Mouse (Mus musculus) bone marrow, adult 2 months (tissue): ENCODE measurements around the gene Cldn6. TPM values are rescaled to one million over a fixed set of nuclear protein-coding genes. Genes with fewer than 3 reads are reported as not detected.

ENCODE experiments used
- H3K27ac ChIP-seq: fragments of 200-500 bp; 2 replicates; pipeline ENCODE4 v1.5.1; 2012; ENCODE audit warnings: low read depth, mild to moderate bottlenecking, control low read depth, inconsistent platforms, low read length; ENCODE audit not compliant: control insufficient read depth, poor library complexity, insufficient read depth
- H3K4me1 ChIP-seq: fragments of 200-500 bp; 2 replicates; pipeline ENCODE4 v1.6.1; 2011; ENCODE audit warnings: low read length; ENCODE audit not compliant: control insufficient read depth, insufficient read depth
- H3K4me3 ChIP-seq: fragments of 200-500 bp; replicated peaks from 2 replicates; pipeline ENCODE3; 2011; ENCODE audit warnings: mild to moderate bottlenecking, low read depth, low read length, control low read depth; ENCODE audit not compliant: control insufficient read depth
- CTCF ChIP-seq: fragments of 200-500 bp; IDR thresholded peaks from 2 replicates; pipeline ENCODE4 v1.5.1; 2011; ENCODE audit warnings: low read length, control low read depth; ENCODE audit not compliant: control insufficient read depth, insufficient read depth
- POLR2A ChIP-seq: fragments of 200-500 bp; IDR thresholded peaks from 2 replicates; pipeline ENCODE4 v1.6.1; 2011; ENCODE audit warnings: low read depth, mild to moderate bottlenecking, control low read depth, low read length, borderline replicate concordance; ENCODE audit not compliant: control insufficient read depth
- WGBS: fragments of 180-500 bp; shearing (Covaris S2); methylation state at CpG from one replicate; pipeline ENCODE4 v1.1.7; 2018; 5-methylcytosine and 5-hydroxymethylcytosine counted together
- polyA plus RNA-seq: library from polyadenylated mRNA; stranded (reverse); fragments of >200 nt; gene quantifications from 2 replicates; pipeline ENCODE4 v1.2.4, GENCODE M21; 2011; ENCODE audit warnings: low replicate concordance; ENCODE audit not compliant: missing spikeins, insufficient read depth, insufficient read length

The Cldn6 gene
- polyA plus RNA-seq, 1 experiment: 4.2 TPM

DNA sequence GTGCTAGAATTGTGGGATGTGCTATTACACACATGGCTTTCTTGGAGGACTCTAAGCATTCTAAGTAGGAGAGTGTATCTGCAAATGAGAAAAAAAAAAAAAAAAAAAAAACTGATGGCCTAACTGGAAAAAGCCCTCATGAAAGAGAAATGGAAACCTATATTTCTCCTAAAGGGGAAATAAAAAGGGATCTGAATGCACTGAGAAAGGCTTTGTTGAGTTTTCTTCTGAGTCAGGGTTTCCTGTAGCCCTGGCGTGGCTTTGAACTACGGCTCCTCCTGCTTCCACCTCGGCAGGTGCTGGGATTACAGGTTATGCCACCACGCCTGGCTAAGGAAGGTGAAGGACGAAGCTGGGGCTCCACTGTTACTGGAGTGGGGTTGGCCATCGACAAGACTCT, 25.0 kb upstream of the Cldn6 start:
- Histone ChIP-seq H3K4me1 (peaks cover 3% of the 10 kb centered on the region; the same call in 1 of the 2 replicates), H3K4me3 (no peak overlapping the region), H3K27ac (no peak overlapping the region)
- TF ChIP-seq CTCF (no peak), POLR2A (no peak)
- 23% methylated on average over 6 of the region's 6 CpGs for WGBS

DNA sequence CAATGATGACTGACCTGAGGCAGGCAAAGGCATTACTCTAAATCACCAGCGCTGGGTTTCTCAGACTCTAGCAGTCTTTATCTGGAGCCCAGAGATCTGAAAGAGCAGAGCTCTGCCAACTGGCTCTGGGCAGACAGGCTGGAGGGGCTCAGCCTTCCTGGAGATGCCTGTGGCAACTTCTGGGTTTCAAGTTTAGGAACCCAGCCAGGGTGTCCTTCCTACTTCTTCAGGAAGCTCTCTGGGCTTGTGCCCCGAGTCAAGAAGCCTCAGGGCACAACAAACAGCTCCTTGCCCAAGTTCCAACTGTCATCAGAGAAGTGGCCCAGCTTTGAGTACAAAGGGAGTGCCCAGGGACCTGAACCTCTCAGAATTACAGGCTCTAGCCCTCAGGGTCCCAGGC, 24.6 kb upstream of the Cldn6 start:
- TF ChIP-seq CTCF: no peak
- no peak for TF ChIP-seq POLR2A
- WGBS: 12% methylated on average over 2 of the region's 2 CpGs
- H3K4me1 ChIP-seq: peaks cover 3% of the 10 kb centered on the region; the same call in 1 of the 2 replicates

DNA sequence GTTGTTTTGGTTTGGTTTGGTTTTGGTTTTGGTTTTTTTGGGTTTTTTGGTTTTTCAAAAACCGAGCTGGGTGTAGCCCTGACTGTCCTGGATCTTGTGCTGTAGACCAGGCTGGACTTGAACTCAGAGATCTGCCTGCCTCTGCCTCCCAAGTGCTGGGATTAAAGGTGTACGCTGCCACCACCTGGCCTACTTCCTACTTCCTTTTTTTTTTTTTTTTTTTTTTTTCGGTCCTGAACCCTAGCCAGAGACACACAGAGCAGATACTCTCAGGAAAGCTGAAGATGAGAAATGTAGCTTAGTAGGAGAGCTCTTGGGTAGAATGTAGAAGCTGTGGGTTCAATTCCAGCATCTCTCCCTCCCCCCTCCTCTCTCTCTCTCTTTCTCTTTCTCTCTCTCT, 20.6 kb upstream of the Cldn6 start:
- Histone ChIP-seq H3K4me3 (no peak overlapping the region), H3K4me1 (peaks cover 3% of the 10 kb centered on the region; the same call in 1 of the 2 replicates), H3K27ac (no peak overlapping the region)
- no peak for TF ChIP-seq POLR2A
- no peak for TF ChIP-seq CTCF
- WGBS: 49% methylated on average over 3 of the region's 3 CpGs

More for the DNA sequence above, 24.6 kb upstream of the Cldn6 start:
- Histone ChIP-seq H3K4me3 (no peak overlapping the region), H3K27ac (0 out of 2 replicates have a peak overlapping the region, but pooled peaks have one; percentile 31)

- peak within 1 kb of the TSS; percentile 23 for H3K4me3 ChIP-seq
- no peak within 1 kb of the TSS for H3K27ac ChIP-seq
- peak; percentile 65 for TF ChIP-seq CTCF
- TF ChIP-seq POLR2A: no peak
- H3K4me1 ChIP-seq: no peaks in the 10 kb centered on the region; the same call in 1 of the 2 replicates
- WGBS: 5% methylated on average over 27 of the region's 27 CpGs
Observed at GRCm38 (mm10) chr17:23660117-23660875, 18.8 kb upstream of the Cldn6 start, which contains the start of gene Bicdl2. Bicdl2 (plus strand) TSS chr17:23660506.

- H3K27ac ChIP-seq: no peak overlapping the region
- H3K4me3 ChIP-seq: peak overlapping the region; percentile 23
- WGBS: 3% methylated on average over 14 of the region's 14 CpGs
- H3K4me1 ChIP-seq: no peaks in the 10 kb centered on the region; the same call in 1 of the 2 replicates
- no peak for TF ChIP-seq POLR2A
- no peak for TF ChIP-seq CTCF
Observed at GRCm38 (mm10) chr17:23660876-23661200, 18.2 kb upstream of the Cldn6 start.

GRCm38 (mm10) chr17:23661526-23661925, 17.5 kb upstream of the Cldn6 start:
- H3K27ac ChIP-seq: no peak overlapping the region
- H3K4me1 ChIP-seq: no peaks in the 10 kb centered on the region; the same call in 1 of the 2 replicates
- TF ChIP-seq POLR2A: no peak
- TF ChIP-seq CTCF: peak; percentile 47; the same call in 1 of the 2 replicates
- H3K4me3 ChIP-seq: no peak overlapping the region
- 9% methylated on average over 9 of the region's 9 CpGs for WGBS

DNA sequence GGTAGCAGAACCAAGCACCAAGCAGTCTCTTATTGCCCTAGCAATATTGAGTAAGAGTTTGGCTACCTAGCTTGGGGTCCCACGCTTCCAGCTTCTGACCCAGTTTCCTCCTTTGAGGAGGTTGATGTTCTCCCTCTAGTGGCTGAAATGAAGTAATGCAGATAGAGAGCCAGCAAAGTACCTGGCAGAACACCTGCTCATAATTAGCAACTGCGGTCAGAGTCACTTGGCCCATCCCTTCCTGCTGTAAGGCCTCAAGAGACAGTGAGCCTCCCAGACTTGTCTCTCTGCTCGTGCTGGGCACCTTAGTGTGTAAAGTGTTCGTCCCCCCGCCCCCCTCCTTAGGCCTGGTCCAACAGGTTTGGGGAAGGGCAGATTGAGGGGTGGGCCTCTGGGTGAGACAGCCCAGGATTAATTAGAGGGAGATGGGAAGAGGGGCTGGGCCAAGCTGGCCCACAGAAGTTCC, 14.5 kb upstream of the Cldn6 start:
- no peaks in the 10 kb centered on the region; the same call in 1 of the 2 replicates for H3K4me1 ChIP-seq
- WGBS: 33% methylated on average over 5 of the region's 5 CpGs
- no peak overlapping the region for H3K27ac ChIP-seq
- no peak overlapping the region for H3K4me3 ChIP-seq
- TF ChIP-seq CTCF: peak; percentile 40; the same call in 1 of the 2 replicates
- TF ChIP-seq POLR2A: no peak

- WGBS: 88% methylated on average over 14 of the region's 14 CpGs
- Histone ChIP-seq H3K4me1 (no peaks in the 10 kb centered on the region; the same call in 1 of the 2 replicates), H3K4me3 (no peak overlapping the region), H3K27ac (no peak overlapping the region)
- TF ChIP-seq CTCF: no peak
- no peak for TF ChIP-seq POLR2A
Observed at GRCm38 (mm10) chr17:23665511-23665910, 13.5 kb upstream of the Cldn6 start.

DNA sequence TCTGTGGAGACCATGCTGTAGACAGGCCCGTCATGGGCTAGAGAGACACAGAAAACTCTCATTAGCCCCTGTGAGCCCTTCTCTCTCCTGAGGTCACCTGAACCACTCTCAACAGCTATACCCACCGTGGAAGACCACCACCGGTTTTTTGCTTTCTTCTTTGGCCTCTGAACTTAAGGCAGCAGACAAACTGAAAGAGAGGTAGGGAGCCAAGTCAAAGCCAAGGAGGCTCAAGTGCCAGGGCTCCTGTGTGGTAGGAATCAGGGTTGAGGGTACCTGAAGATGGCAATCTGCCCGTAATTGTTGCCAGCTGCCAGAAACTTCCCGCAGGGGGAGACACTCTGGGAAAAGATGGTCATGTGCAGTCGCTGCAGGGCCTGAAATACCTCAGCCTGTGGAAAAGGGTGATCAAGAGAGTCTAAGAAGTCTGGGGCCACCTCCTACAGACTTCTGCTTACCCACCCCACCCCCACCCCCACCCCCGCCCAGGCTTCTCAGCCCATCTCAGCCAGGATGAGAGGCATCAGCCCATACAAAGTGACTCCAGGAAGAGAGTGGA, 8.5 kb upstream of the Cldn6 start:
- H3K27ac ChIP-seq: no peak overlapping the region
- H3K4me1 ChIP-seq: 0 out of 2 replicates have a peak, but pooled peaks cover 1% of the 10 kb centered on the region
- 88% methylated on average over 7 of the region's 7 CpGs for WGBS
- no peak overlapping the region for H3K4me3 ChIP-seq
- no peak for TF ChIP-seq POLR2A
- TF ChIP-seq CTCF: no peak
